Mouse (Mus musculus) ES-Bruce4 (cell line): ENCODE measurements around the gene Ibsp. TPM values are rescaled to one million over a fixed set of nuclear protein-coding genes. Genes with fewer than 3 reads are reported as not detected.

ENCODE experiments used
- H3K27ac ChIP-seq: 2 replicates; pipeline ENCODE4 v1.5.1; 2012; ENCODE audit warnings: low read length, inconsistent platforms; ENCODE audit not compliant: insufficient read depth
- H3K27me3 ChIP-seq: 2 replicates; pipeline ENCODE4 v1.6.1; 2012; ENCODE audit warnings: mild to moderate bottlenecking, low read length, inconsistent platforms; ENCODE audit not compliant: control insufficient read depth, poor library complexity, insufficient read depth, severe bottlenecking
- H3K36me3 ChIP-seq: 2 replicates; pipeline ENCODE4 v1.6.1; 2012; ENCODE audit warnings: inconsistent platforms, mild to moderate bottlenecking, low read length, moderate library complexity; ENCODE audit not compliant: control insufficient read depth, poor library complexity, insufficient read depth, severe bottlenecking
- H3K4me1 ChIP-seq: one replicate; pipeline ENCODE4 v1.8.1; 2011; ENCODE audit warnings: low read length; ENCODE audit not compliant: control insufficient read depth, insufficient read depth
- H3K4me3 ChIP-seq: 2 replicates; pipeline ENCODE4 v1.5.1; 2011; ENCODE audit warnings: low read depth, mild to moderate bottlenecking, low read length
- H3K9ac ChIP-seq: 2 replicates; pipeline ENCODE4 v1.6.1; 2012; ENCODE audit warnings: low read depth, mild to moderate bottlenecking, inconsistent platforms; ENCODE audit not compliant: poor library complexity, severe bottlenecking
- H3K9me3 ChIP-seq: replicated peaks from 2 replicates; pipeline ENCODE4 v1.6.1; 2012; ENCODE audit warnings: mild to moderate bottlenecking, low read length, inconsistent platforms; ENCODE audit not compliant: control insufficient read depth, poor library complexity, insufficient read depth, severe bottlenecking
- CTCF ChIP-seq: IDR thresholded peaks from one replicate; pipeline ENCODE4 v1.8.1; 2011; ENCODE audit warnings: low read depth, low read length
- EP300 ChIP-seq: IDR thresholded peaks from 2 replicates; pipeline ENCODE4 v1.6.1; 2011; ENCODE audit warnings: low read depth, low read length; ENCODE audit not compliant: insufficient read depth
- POLR2A ChIP-seq: IDR thresholded peaks from one replicate; pipeline ENCODE4 v1.8.1; 2011; ENCODE audit warnings: low read length; ENCODE audit not compliant: insufficient read depth
- polyA plus RNA-seq: library from polyadenylated mRNA; stranded (reverse); fragments of >200 nt; gene quantifications from 2 replicates; pipeline ENCODE4 v1.2.4, GENCODE M21; 2011; ENCODE audit warnings: low read depth; ENCODE audit not compliant: missing spikeins, insufficient read depth, insufficient read length

Ibsp gene
- polyA plus RNA-seq, 1 experiment, result not detected

GRCm38 (mm10) chr5:104329381-104329780 lies 30.4 kb downstream of the Ibsp start:
- H3K27me3 ChIP-seq, result no peaks in the 10 kb centered on the region
- no peaks in the 10 kb centered on the region for H3K4me1 ChIP-seq

GRCm38 (mm10) chr5:104330088-104330487 lies 31.1 kb downstream of the Ibsp start:
- no peak overlapping the region for H3K4me3 ChIP-seq
- no peak for TF ChIP-seq POLR2A
- no peak for TF ChIP-seq EP300
- no peak for TF ChIP-seq CTCF

More at GRCm38 (mm10) chr5:104329381-104329780, 30.4 kb downstream of the Ibsp start:
- H3K27ac ChIP-seq, result no peak overlapping the region
- H3K4me3 ChIP-seq, result no peak overlapping the region
- H3K9ac ChIP-seq, result no peak overlapping the region
- TF ChIP-seq POLR2A, result no peak
- no peaks in the 10 kb centered on the region for H3K36me3 ChIP-seq
- H3K9me3 ChIP-seq, result no peaks in the 10 kb centered on the region

GRCm38 (mm10) chr5:104332296-104332695 lies 33.3 kb downstream of the Ibsp start:
- H3K9ac ChIP-seq, result no peak overlapping the region
- TF ChIP-seq POLR2A (no peak), CTCF (no peak), EP300 (no peak)
- H3K4me3 ChIP-seq, result no peak overlapping the region
- no peaks in the 10 kb centered on the region for H3K27me3 ChIP-seq
- H3K4me1 ChIP-seq, result no peaks in the 10 kb centered on the region
- no peak overlapping the region for H3K27ac ChIP-seq
- no peaks in the 10 kb centered on the region for H3K9me3 ChIP-seq
- no peaks in the 10 kb centered on the region for H3K36me3 ChIP-seq

More at GRCm38 (mm10) chr5:104330088-104330487, 31.1 kb downstream of the Ibsp start:
- Histone ChIP-seq H3K4me1 (no peaks in the 10 kb centered on the region), H3K9ac (no peak overlapping the region), H3K27me3 (no peaks in the 10 kb centered on the region), H3K36me3 (no peaks in the 10 kb centered on the region), H3K27ac (no peak overlapping the region), H3K9me3 (no peaks in the 10 kb centered on the region)

- no peaks in the 10 kb centered on the region for H3K9me3 ChIP-seq
- H3K4me1 ChIP-seq, result no peaks in the 10 kb centered on the region
- TF ChIP-seq POLR2A (no peak), EP300 (no peak), CTCF (no peak)
- H3K9ac ChIP-seq, result no peak overlapping the region
- H3K27me3 ChIP-seq, result no peaks in the 10 kb centered on the region
- no peak overlapping the region for H3K4me3 ChIP-seq
- H3K27ac ChIP-seq, result no peak overlapping the region
- H3K36me3 ChIP-seq, result no peaks in the 10 kb centered on the region
Observed at GRCm38 (mm10) chr5:104333231-104333640, 34.3 kb downstream of the Ibsp start.

DNA sequence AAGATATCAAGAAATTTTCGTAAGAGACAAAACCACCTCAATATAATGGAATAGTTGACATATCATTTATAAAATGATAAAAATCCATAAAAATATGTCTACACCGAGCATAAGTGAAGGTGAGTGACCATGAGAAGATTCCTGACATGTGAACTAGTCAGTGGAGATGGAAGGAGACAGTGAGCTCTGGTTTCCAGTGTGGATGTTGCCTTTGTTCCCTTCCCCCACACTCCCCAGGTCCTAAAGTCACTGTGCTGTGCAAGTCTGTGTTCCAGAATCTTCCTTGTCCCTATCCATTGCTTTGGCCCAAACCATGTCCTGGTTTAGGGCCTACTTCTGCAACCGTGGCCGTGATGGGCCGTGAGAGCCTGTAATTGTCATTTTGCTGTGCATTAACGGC lies 34.7 kb downstream of the Ibsp start:
- Histone ChIP-seq H3K9ac (no peak overlapping the region), H3K9me3 (no peaks in the 10 kb centered on the region), H3K27me3 (no peaks in the 10 kb centered on the region), H3K4me1 (no peaks in the 10 kb centered on the region), H3K36me3 (no peaks in the 10 kb centered on the region), H3K4me3 (no peak overlapping the region), H3K27ac (no peak overlapping the region)
- TF ChIP-seq EP300, result no peak
- TF ChIP-seq POLR2A, result no peak
- TF ChIP-seq CTCF, result no peak

GRCm38 (mm10) chr5:104334516-104334915 lies 35.5 kb downstream of the Ibsp start:
- no peaks in the 10 kb centered on the region for H3K9me3 ChIP-seq
- H3K9ac ChIP-seq, result no peak overlapping the region
- H3K27me3 ChIP-seq, result no peaks in the 10 kb centered on the region
- no peak overlapping the region for H3K4me3 ChIP-seq
- no peaks in the 10 kb centered on the region for H3K36me3 ChIP-seq
- no peak overlapping the region for H3K27ac ChIP-seq
- no peak for TF ChIP-seq EP300
- TF ChIP-seq CTCF, result no peak
- TF ChIP-seq POLR2A, result no peak
- H3K4me1 ChIP-seq, result no peaks in the 10 kb centered on the region
